Mouse (Mus musculus) E14TG2a.4 (cell line): ENCODE results near the gene Cdh24.

Experiments
- H3K27me3 ChIP-seq: 2 replicates; pipeline ENCODE4 v1.6.1; 2014; ENCODE audit warnings: low read length, control low read depth; ENCODE audit not compliant: insufficient read depth
- H3K36me3 ChIP-seq: 2 replicates; pipeline ENCODE4 v1.6.1; 2014; ENCODE audit warnings: low read length, control low read depth; ENCODE audit not compliant: insufficient read depth
- H3K4me1 ChIP-seq: replicated peaks from 2 replicates; pipeline ENCODE4 v1.6.1; 2014; ENCODE audit warnings: low read depth, low read length, control low read depth
- H3K4me3 ChIP-seq: replicated peaks from 2 replicates; pipeline ENCODE4 v1.5.1; 2014; ENCODE audit warnings: mild to moderate bottlenecking, low read length
- H3K9me3 ChIP-seq: 2 replicates; pipeline ENCODE4 v1.6.1; 2014; ENCODE audit warnings: low read length, control low read depth
- CTCF ChIP-seq: conservative IDR thresholded peaks from 2 replicates; pipeline ENCODE4 v1.5.1; 2014; ENCODE audit warnings: low read length
- NANOG ChIP-seq: IDR thresholded peaks from 2 replicates; pipeline ENCODE4 v1.6.1; 2014; ENCODE audit warnings: borderline replicate concordance, low read length, mixed read lengths
- POU5F1 ChIP-seq: IDR thresholded peaks from 2 replicates; pipeline ENCODE4 v1.6.1; 2014; ENCODE audit warnings: low read length, borderline replicate concordance

Gene Cdh24

GRCm38 (mm10) chr14:54634182-54634581 is 7.0 kb downstream of the Cdh24 start:
- TF ChIP-seq POU5F1 (no peak), CTCF (0 out of 2 replicates have a peak, but pooled peaks have one; percentile 14)
- Histone ChIP-seq H3K4me3 (no peak overlapping the region), H3K9me3 (no peaks in the 10 kb centered on the region), H3K4me1 (peaks cover 28% of the 10 kb centered on the region), H3K27me3 (peaks cover 44% of the 10 kb centered on the region), H3K36me3 (0 out of 2 replicates have a peak, but pooled peaks cover 7% of the 10 kb centered on the region)

DNA sequence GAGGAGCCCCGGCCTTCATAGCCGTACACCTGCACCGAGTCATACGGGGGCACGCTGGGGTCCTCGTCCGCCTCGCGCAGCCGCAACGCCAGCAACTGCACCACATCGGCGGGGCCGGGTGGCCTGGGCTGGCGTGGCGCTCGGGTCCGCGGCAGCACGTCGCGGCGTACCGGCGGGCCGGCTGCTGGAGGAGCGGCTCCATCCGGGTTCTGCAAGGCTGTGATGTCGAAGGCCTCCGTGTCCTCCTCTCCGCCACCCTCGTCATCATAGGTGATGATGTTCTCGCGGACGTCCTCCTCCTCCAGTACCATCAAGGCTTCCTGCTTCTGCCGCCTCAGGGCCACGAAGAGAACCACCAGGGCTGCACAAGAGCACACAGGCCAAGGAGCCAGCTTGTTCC is 8.9 kb downstream of the Cdh24 start:
- TF ChIP-seq CTCF: no peak
- no peak for TF ChIP-seq NANOG
- no peak for TF ChIP-seq POU5F1
- peak overlapping the region; percentile 84 for H3K4me3 ChIP-seq
- peaks cover 28% of the 10 kb centered on the region for H3K4me1 ChIP-seq
- no peaks in the 10 kb centered on the region for H3K9me3 ChIP-seq
- H3K36me3 ChIP-seq: no peaks in the 10 kb centered on the region
- peaks cover 41% of the 10 kb centered on the region for H3K27me3 ChIP-seq

GRCm38 (mm10) chr14:54631240-54631599 is 9.9 kb downstream of the Cdh24 start:
- H3K4me1 ChIP-seq: peaks cover 23% of the 10 kb centered on the region
- no peaks in the 10 kb centered on the region for H3K36me3 ChIP-seq
- H3K4me3 ChIP-seq: peak overlapping the region; percentile 84; the same call in 1 of the 2 replicates
- H3K27me3 ChIP-seq: peaks cover 51% of the 10 kb centered on the region
- no peaks in the 10 kb centered on the region for H3K9me3 ChIP-seq
- TF ChIP-seq POU5F1 (no peak), NANOG (no peak), CTCF (no peak)

- TF ChIP-seq NANOG: no peak
- TF ChIP-seq POU5F1: no peak
- Histone ChIP-seq H3K4me1 (peaks cover 23% of the 10 kb centered on the region), H3K27me3 (peaks cover 56% of the 10 kb centered on the region), H3K36me3 (no peaks in the 10 kb centered on the region), H3K9me3 (no peaks in the 10 kb centered on the region), H3K4me3 (no peak overlapping the region)
Measured at GRCm38 (mm10) chr14:54630583-54631239, 10.5 kb downstream of the Cdh24 start.

GRCm38 (mm10) chr14:54629797-54630196 is 11.4 kb downstream of the Cdh24 start:
- H3K27me3 ChIP-seq: peaks cover 65% of the 10 kb centered on the region
- H3K4me1 ChIP-seq: peaks cover 31% of the 10 kb centered on the region
- no peak for TF ChIP-seq POU5F1
- no peak for TF ChIP-seq NANOG
- TF ChIP-seq CTCF: no peak

GRCm38 (mm10) chr14:54628103-54628502 is 13.1 kb downstream of the Cdh24 start:
- peaks cover 66% of the 10 kb centered on the region for H3K27me3 ChIP-seq
- TF ChIP-seq NANOG (no peak), CTCF (no peak), POU5F1 (no peak)
- no peak overlapping the region for H3K4me3 ChIP-seq
- no peaks in the 10 kb centered on the region for H3K36me3 ChIP-seq
- H3K4me1 ChIP-seq: peaks cover 33% of the 10 kb centered on the region
- no peaks in the 10 kb centered on the region for H3K9me3 ChIP-seq

More at GRCm38 (mm10) chr14:54629797-54630196, 11.4 kb downstream of the Cdh24 start:
- Histone ChIP-seq H3K4me3 (no peak overlapping the region), H3K9me3 (no peaks in the 10 kb centered on the region), H3K36me3 (no peaks in the 10 kb centered on the region)

- no peaks in the 10 kb centered on the region for H3K36me3 ChIP-seq
- H3K4me3 ChIP-seq: peak overlapping the region; percentile 70
- H3K27me3 ChIP-seq: peaks cover 42% of the 10 kb centered on the region
- H3K9me3 ChIP-seq: no peaks in the 10 kb centered on the region
- H3K4me1 ChIP-seq: peaks cover 22% of the 10 kb centered on the region
- TF ChIP-seq NANOG (no peak), CTCF (no peak), POU5F1 (no peak)
Measured at GRCm38 (mm10) chr14:54624976-54625375, 16.2 kb downstream of the Cdh24 start.

- no peaks in the 10 kb centered on the region for H3K36me3 ChIP-seq
- H3K4me1 ChIP-seq: peaks cover 20% of the 10 kb centered on the region
- H3K4me3 ChIP-seq: no peak overlapping the region
- TF ChIP-seq CTCF: no peak
- no peak for TF ChIP-seq POU5F1
- no peak for TF ChIP-seq NANOG
- peaks cover 35% of the 10 kb centered on the region for H3K27me3 ChIP-seq
- no peaks in the 10 kb centered on the region; the same call in 1 of the 2 replicates for H3K9me3 ChIP-seq
Measured at GRCm38 (mm10) chr14:54623334-54623733, 17.8 kb downstream of the Cdh24 start.

DNA sequence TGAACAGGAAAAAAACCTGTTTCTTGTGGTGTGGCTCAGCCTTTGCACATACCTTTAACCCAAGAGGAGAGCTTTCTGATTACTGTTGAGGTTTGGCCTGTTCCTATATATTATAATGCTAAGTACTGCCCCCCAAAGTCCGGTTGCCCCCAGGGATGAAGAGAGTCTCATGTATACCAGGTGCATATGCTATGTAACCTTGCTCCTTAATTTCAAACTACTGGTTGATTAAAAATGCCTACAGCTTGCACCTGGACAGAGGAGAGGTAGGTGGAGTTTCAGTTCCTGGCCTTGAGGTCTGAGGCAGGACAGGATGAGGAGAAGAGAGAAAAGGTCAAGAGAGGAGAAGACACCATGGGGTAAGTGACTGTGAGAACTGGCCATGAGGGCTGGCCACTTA is 20.0 kb downstream of the Cdh24 start, which contains the start of gene Psmb11:
Psmb11 (plus strand) TSS at position 301 of the 400 bp plus-strand sequence.
- H3K36me3 ChIP-seq: peaks cover 5% of the 10 kb centered on the region
- peaks cover 19% of the 10 kb centered on the region for H3K27me3 ChIP-seq
- TF ChIP-seq CTCF: no peak
- TF ChIP-seq NANOG: no peak
- TF ChIP-seq POU5F1: no peak
- peaks cover 24% of the 10 kb centered on the region for H3K4me1 ChIP-seq
- H3K4me3 ChIP-seq: no peak within 1 kb of the TSS
- no peaks in the 10 kb centered on the region; the same call in 1 of the 2 replicates for H3K9me3 ChIP-seq
